Mouse (Mus musculus): ENCODE results near the gene Dgkh. TPM values are rescaled to one million over a fixed set of nuclear protein-coding genes. Genes with fewer than 3 reads are reported as not detected.
A peak's percentile ranks its signal among the peaks of the same experiment; 100 is the strongest.

Dgkh gene
- polyA plus RNA-seq, 1 experiment from 2014 or later = 2.3 TPM

DNA sequence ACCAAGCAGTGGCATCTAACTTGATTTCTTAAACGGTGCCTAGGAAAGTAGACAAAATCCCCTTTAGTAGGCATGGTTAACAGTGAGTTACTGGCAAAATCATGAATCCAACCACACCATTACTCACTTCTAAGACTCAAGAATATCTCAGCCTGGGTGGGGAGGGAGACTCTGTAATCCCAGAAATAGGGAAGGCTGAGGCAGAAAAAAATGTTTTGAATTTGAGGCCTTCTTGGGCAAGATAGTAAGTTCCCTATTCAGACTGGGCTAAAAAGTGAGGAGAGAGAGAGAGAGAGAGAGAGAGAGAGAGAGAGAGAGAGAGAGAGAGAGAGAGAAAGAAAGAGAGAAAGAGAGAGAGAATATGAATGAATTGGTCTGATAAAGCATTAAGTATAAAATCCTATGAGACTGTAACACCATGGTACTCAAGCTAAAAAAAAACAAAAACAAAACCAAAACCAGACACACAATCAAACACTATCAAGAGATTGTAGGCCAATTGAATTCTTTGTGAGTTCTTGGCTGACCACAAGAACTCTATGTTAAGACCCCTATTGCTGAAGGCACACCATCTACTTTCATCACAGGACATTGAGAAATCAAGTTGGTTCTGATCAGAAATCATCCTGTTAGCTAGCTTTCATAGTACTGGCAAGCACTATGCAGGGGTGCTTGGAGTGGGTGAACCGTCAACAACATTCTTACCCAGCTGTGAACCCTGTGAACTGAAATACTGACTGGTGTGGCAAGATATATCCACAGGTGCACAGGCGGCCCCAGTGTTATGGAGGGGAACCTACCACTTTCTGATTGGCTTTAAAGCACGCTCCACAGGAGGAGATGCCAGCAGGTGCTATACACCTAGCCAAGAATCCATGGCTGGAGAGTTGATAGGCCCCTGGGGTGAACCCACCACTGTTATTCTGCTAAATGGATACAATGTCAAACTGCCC lies 101.4 kb downstream of the Dgkh start:
- in situ Hi-C loops (cut with MboI; ENCODE audit: low pct_unique_long_range_greater_than_20kb) = no loop called here
- ChIA-PET CTCF (interaction anchor here (1.0 to 1.8 kb wide), 2 partner anchors 22 to 471 kb away, joined by 3 to 6 read pairs; no protein-coding TSS in a partner anchor), POLR2A (interaction anchor here (0.9 kb wide), 1 partner anchor 11 kb away, joined by 3 read pairs; no protein-coding TSS in a partner anchor)
- ATAC-seq = no peak
- no peak for TF ChIP-seq CTCF (IDR thresholded peaks at IDR 0.05)
- no peaks in the 10 kb centered on the region for H3K27me3 ChIP-seq
- DNase-seq (ENCODE audit: low read depth, low spot score) = no peak

DNA sequence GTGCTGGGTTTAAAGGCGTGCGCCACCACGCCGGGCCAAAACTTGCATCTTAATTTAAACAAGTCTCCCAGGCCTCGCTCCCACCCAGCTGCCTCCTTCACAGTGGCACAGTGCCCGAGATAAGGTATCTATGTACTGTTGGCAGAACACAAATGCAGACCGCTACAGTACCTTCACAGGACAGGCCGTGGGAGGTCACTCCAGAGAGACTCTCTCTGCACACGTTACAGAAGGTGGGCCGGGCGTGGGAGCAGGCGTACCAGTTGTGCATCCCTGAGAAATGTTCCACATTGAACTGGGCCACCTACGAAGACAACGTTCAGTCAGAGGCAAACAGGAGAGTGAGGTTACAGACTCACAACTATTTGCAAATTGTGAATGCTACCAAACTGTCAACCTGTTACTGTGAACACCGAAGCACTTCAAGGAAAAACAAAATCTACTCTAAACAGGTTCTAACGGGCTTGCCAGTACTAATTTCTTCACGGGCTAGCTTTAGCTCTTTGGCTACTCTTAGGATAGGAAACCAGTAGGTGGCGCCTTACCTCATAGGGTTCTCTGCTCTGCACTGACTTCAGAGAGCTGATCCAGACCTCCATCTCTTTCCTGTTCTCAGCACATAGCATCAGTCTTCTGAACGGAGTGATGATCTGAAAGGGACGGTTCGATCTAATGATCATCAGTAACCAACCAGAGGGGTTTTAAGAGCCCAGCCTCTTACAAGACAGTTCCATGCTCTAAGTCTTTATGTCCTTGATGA lies 104.9 kb downstream of the Dgkh start:
- no peak for ATAC-seq
- ChIA-PET CTCF (interaction anchor here (1.1 to 1.9 kb wide), 3 partner anchors 9 to 14 kb away, joined by 4 to 8 read pairs (median 6); no protein-coding TSS in a partner anchor), POLR2A (no interaction called here)
- in situ Hi-C loops (cut with MboI; ENCODE audit: low pct_unique_long_range_greater_than_20kb) = no loop called here
- H3K27me3 ChIP-seq = no peaks in the 10 kb centered on the region
- DNase-seq (ENCODE audit: low read depth, low spot score) = no peak
- peak; percentile 71 for TF ChIP-seq CTCF (IDR thresholded peaks at IDR 0.05)

DNA sequence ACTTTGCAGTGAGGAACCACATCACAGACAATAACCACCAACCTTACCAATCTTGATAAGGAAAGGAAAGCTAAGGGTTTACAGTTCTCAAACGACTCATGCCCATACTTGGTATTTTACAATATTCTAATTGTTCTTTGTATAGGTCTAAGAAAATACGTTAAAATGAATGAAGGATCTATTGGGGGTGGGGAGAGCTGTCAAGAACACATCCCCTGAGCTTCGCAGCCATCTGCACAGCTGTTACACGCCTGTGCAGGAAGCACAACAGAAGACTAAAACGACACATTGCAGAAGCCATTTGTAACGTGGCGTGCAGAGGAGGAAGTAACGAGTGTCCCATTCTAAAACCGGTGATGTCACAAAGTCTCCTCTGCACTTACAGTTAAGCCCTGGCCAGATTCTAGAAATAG lies 113.7 kb downstream of the Dgkh start:
- ATAC-seq (no peak), DNase-seq (ENCODE audit: low read depth, low spot score) (no peak)
- in situ Hi-C loops (cut with MboI; ENCODE audit: low pct_unique_long_range_greater_than_20kb) = no loop called here
- ChIA-PET CTCF (interaction anchor here (1.7 kb wide), 1 partner anchor 9 kb away, joined by 8 read pairs; no protein-coding TSS in a partner anchor), POLR2A (no interaction called here)
- H3K27me3 ChIP-seq = no peaks in the 10 kb centered on the region
- no peak for TF ChIP-seq CTCF (IDR thresholded peaks at IDR 0.05)

DNA sequence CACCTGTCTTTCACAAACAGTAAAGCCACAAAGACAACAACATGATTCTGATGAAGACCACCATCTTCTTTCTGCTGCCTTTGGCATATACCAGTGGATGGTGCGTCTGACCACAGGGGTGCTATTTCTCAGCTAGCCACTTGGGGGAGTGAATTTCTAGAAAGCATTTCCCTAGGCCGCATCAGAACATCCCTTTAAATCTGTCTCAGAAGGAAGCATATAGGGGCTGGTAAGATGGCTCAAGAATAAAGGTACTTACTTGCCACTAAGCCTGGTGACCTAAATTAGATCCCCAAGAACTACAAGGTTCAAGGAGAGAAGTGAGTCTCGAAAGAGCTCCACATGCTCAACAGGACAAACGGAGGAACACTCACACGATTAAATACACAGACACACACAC lies 119.0 kb downstream of the Dgkh start:
- POLR2A ChIA-PET = no interaction called here
- TF ChIP-seq CTCF (IDR thresholded peaks at IDR 0.05) = peak; percentile 72
- DNase-seq (ENCODE audit: low read depth, low spot score) (no peak), ATAC-seq (no peak)
- no peaks in the 10 kb centered on the region for H3K27me3 ChIP-seq
- in situ Hi-C loops (cut with MboI; ENCODE audit: low pct_unique_long_range_greater_than_20kb) = no loop called here
- CTCF ChIA-PET = interaction anchor here (1.0 to 1.9 kb wide), 4 partner anchors 10 to 39 kb away, joined by 3 to 5 read pairs (median 4); no protein-coding TSS in a partner anchor

DNA sequence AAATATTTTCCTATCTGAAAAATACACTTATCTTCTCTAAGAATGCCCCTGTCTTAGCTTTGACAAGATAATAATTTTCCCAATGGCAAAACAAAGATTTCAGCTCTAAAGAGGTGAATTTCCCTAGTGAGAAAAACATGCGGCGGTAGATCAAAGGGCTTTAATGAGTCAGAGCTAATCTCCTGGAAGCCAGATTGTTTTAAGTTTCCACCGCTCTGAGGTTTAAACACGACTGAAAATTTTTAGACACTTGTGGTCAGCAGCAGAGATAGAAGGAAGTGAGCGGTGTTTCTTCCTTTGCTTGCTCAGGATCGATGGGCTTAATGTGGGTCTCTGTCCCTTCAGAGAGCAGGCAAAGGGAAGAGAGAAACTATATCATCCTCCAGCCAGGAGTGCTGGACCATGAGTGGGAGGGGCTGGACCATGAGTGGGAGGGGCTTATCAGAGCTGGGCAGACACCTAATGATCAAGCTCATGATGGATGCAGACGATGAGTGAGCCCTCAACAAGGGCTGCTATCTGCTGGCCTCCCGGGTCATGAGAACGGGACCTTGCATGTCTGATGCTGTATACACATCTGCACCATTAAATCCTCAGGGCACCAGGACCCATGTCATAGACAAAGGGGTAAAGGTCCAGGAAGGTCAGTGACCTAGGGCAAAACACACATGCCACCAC lies 120.3 kb downstream of the Dgkh start:
- ATAC-seq (no peak), DNase-seq (ENCODE audit: low read depth, low spot score) (no peak)
- H3K27me3 ChIP-seq = no peaks in the 10 kb centered on the region
- in situ Hi-C loops (cut with MboI; ENCODE audit: low pct_unique_long_range_greater_than_20kb) = no loop called here
- ChIA-PET POLR2A (no interaction called here), CTCF (interaction anchor here (1.0 to 1.7 kb wide), 4 partner anchors 10 to 19 kb away, joined by 3 to 4 read pairs (median 3); no protein-coding TSS in a partner anchor)
- no peak for TF ChIP-seq CTCF (IDR thresholded peaks at IDR 0.05)

DNA sequence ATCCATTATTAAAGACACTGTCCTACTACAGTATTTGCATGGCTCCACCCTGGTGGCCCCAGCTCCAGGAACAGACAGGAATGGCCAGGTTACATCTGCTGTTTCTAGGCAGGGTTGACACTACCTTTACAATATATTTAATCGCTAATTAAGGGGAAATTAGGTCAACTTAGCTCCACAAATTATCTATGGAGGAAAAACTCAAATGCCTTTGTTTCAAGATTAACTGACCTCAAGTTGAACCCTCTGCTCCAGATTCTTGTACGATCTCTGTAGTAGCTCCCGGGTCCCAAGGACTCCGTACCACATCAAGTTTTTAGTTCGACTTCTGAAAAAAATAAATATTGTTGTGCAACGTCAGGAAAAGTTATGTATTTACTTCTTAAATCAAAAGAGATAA lies 137.7 kb downstream of the Dgkh start:
- no peak for TF ChIP-seq CTCF (IDR thresholded peaks at IDR 0.05)
- DNase-seq (ENCODE audit: low read depth, low spot score) (no peak), ATAC-seq (no peak)
- H3K27me3 ChIP-seq = no peaks in the 10 kb centered on the region
- in situ Hi-C loops (cut with MboI; ENCODE audit: low pct_unique_long_range_greater_than_20kb) = no loop called here
- ChIA-PET CTCF (interaction anchor here (0.9 kb wide), 1 partner anchor 18 kb away, joined by 3 read pairs; no protein-coding TSS in a partner anchor), POLR2A (no interaction called here)

DNA sequence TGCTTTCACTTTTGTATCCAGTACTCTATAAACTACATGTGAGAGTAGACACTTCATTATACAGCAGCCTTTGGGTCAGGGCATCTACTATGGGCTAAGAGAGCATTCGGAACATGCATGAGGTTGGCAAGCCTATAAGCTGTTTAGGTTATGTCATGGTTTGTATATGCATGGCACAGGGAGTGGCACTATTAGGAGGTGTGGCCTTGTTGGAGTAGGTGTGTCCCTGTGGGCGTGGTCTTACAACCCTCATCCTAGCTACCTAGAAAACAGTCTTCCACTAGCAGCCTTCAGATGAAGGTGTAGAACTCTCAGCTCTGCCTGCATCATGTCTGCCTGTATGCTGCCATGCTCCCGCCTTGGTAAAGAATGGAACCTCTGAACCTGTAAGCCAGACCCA lies 139.6 kb downstream of the Dgkh start:
- DNase-seq (ENCODE audit: low read depth, low spot score) (no peak), ATAC-seq (no peak)
- ChIA-PET CTCF (interaction anchor here (0.6 to 1.0 kb wide), 2 partner anchors 8 to 19 kb away, joined by 3 read pairs; no protein-coding TSS in a partner anchor), POLR2A (no interaction called here)
- no peak for TF ChIP-seq CTCF (IDR thresholded peaks at IDR 0.05)
- no peaks in the 10 kb centered on the region for H3K27me3 ChIP-seq
- in situ Hi-C loops (cut with MboI; ENCODE audit: low pct_unique_long_range_greater_than_20kb) = no loop called here

DNA sequence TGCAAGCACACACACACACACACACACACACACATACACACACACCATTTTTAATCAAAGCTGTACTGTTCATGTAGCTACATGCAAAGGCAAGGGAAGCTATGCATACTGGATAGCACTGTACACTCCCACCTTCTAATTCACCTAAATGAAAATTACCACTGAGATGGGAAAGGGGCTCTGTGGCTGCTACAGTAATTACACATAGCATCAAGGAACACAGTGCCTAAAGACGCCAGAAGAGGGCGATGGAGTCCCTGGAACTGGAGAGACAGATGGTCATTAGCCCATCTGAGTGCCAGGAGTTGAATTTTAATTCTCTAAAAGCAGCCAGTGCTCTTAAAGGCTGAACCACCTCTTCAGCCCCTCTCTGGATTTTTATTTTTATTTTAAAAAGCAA lies 142.2 kb downstream of the Dgkh start:
- H3K27me3 ChIP-seq = no peaks in the 10 kb centered on the region
- no peak for ATAC-seq
- in situ Hi-C loops (cut with MboI; ENCODE audit: low pct_unique_long_range_greater_than_20kb) = no loop called here
- CTCF ChIA-PET = no interaction called here
- POLR2A ChIA-PET = no interaction called here
- peak; percentile 74 for TF ChIP-seq CTCF (IDR thresholded peaks at IDR 0.05)
- DNase-seq (ENCODE audit: low read depth, low spot score) = peak; percentile 20

DNA sequence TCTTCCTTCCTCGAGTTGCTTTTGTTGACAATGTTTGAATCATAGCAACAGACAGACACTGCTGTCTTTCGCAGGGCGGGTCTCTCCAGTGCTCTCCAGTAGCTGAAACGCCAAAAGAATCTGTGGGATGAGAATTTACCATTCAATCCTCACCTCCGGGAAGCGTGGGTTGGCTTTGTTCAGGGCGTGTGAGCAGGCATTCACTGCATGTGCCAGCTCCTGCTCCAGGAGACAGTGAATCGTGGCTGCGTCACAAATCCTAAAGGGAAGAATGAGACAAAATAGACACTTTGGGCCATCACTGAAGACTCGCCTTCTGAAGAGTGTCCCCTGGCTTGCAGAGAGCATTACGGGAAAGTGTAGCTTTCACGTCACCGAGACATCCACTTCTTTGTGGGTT lies 148.4 kb downstream of the Dgkh start:
- no peak for TF ChIP-seq CTCF (IDR thresholded peaks at IDR 0.05)
- ATAC-seq (peak; percentile 91), DNase-seq (ENCODE audit: low read depth, low spot score) (peak; percentile 34)
- ChIA-PET POLR2A (interaction anchor here (0.6 kb wide), 1 partner anchor 1884 kb away, joined by 4 read pairs; no protein-coding TSS in a partner anchor), CTCF (interaction anchor here (1.2 kb wide), 2 partner anchors 13 to 19 kb away, joined by 3 read pairs; no protein-coding TSS in a partner anchor)
- H3K27me3 ChIP-seq = no peaks in the 10 kb centered on the region
- in situ Hi-C loops (cut with MboI; ENCODE audit: low pct_unique_long_range_greater_than_20kb) = no loop called here

DNA sequence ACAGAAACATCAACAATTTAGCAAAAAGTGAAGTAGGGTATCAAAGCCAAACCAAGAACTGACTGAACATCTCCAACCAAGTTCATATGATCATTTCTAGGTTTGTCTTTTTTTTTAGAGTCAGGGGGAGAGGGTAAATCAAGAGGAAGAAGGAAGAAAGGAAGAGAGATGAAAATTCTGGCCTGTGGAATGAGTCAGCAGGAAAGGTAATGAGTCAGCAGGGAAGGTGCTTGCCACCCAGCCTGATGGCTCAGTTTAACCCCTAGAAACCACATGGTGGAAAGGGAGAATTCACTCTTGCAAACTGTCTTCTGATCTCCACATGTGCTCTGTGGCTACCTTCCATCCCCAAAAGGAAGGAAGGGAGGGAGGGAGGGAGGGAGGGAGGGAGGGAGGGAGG lies 149.4 kb downstream of the Dgkh start:
- CTCF ChIA-PET = interaction anchor here (1.2 kb wide), 1 partner anchor 12 kb away, joined by 3 read pairs; no protein-coding TSS in a partner anchor

More for the DNA sequence above, 149.4 kb downstream of the Dgkh start:
- no peaks in the 10 kb centered on the region for H3K27me3 ChIP-seq
- no peak for TF ChIP-seq CTCF (IDR thresholded peaks at IDR 0.05)
- in situ Hi-C loops (cut with MboI; ENCODE audit: low pct_unique_long_range_greater_than_20kb) = no loop called here
- no peak for ATAC-seq
- DNase-seq (ENCODE audit: low read depth, low spot score) = no peak
- POLR2A ChIA-PET = no interaction called here
